Mouse (Mus musculus): Measurements from ENCODE around the gene Ly9.

GRCm38 (mm10) chr1:171643612-171644011, 36.4 kb upstream of the Ly9 start:
- TF ChIP-seq CTCF (IDR thresholded peaks at IDR 0.05; ENCODE audit: low read depth, low read length) (no peak), POLR2A (IDR thresholded peaks at IDR 0.05; ENCODE audit: borderline replicate concordance, low read depth, low read length) (no peak)

Measured in bone marrow macrophage, adult 2 months (primary cell).